Mouse (Mus musculus): ENCODE results near the gene Zbtb42.

Gene Zbtb42

GRCm38 (mm10) chr12:112693185-112694126 is 14.8 kb downstream of the Zbtb42 start:
- DNase-seq, result peak; percentile 96

- DNase-seq, result no peak
These were observed 15.5 kb downstream of the Zbtb42 start for GRCm38 (mm10) chr12:112694127-112694475.

- no peak for DNase-seq
These were observed 18.3 kb downstream of the Zbtb42 start for GRCm38 (mm10) chr12:112696806-112697425.

GRCm38 (mm10) chr12:112700522-112700921 is 21.9 kb downstream of the Zbtb42 start:
- DNase-seq, result no peak

- DNase-seq, result no peak
These were observed 24.0 kb downstream of the Zbtb42 start for GRCm38 (mm10) chr12:112702374-112703320.

GRCm38 (mm10) chr12:112706704-112707572 is 28.3 kb downstream of the Zbtb42 start:
- peak; percentile 85 for DNase-seq

GRCm38 (mm10) chr12:112707573-112707869 is 28.9 kb downstream of the Zbtb42 start:
- DNase-seq, result no peak

- DNase-seq, result no peak
These were observed 35.4 kb downstream of the Zbtb42 start for GRCm38 (mm10) chr12:112713984-112714383.

- no peak for DNase-seq
These were observed 38.5 kb downstream of the Zbtb42 start for GRCm38 (mm10) chr12:112717140-112717539.

- no peak for DNase-seq
These were observed 40.4 kb downstream of the Zbtb42 start for GRCm38 (mm10) chr12:112718995-112719394.

GRCm38 (mm10) chr12:112720216-112720615 is 41.6 kb downstream of the Zbtb42 start, which contains the start of gene Cep170b:
TSS of gene Cep170b (plus strand) at chr12:112720455.
- no peak for DNase-seq

- no peak for DNase-seq
These were observed 42.3 kb downstream of the Zbtb42 start for GRCm38 (mm10) chr12:112720890-112721423.

GRCm38 (mm10) chr12:112721424-112722239 is 43.0 kb downstream of the Zbtb42 start:
- DNase-seq, result peak; percentile 51

GRCm38 (mm10) chr12:112722240-112723027 is 43.8 kb downstream of the Zbtb42 start:
- DNase-seq, result peak; percentile 57

- no peak for DNase-seq
These were observed 44.4 kb downstream of the Zbtb42 start for GRCm38 (mm10) chr12:112723028-112723330.

GRCm38 (mm10) chr12:112723445-112723844 is 44.8 kb downstream of the Zbtb42 start:
- DNase-seq, result no peak

- DNase-seq, result peak; percentile 57
These were observed 45.6 kb downstream of the Zbtb42 start for GRCm38 (mm10) chr12:112724077-112724805.

- DNase-seq, result no peak
These were observed 49.2 kb downstream of the Zbtb42 start for GRCm38 (mm10) chr12:112727801-112728200.

GRCm38 (mm10) chr12:112730808-112731207 is 52.2 kb downstream of the Zbtb42 start:
- no peak for DNase-seq
